Mouse (Mus musculus) thymus, postnatal 10 days (tissue): ENCODE data around the gene Gm10181.
"Not testable (repeated sequence)": the region's sequence is repeated elsewhere in the genome, so short reads cannot be mapped to it uniquely, and the experiment has no call there.

Experiments used
- DNase-seq, 2 experiments: peaks; one replicate each; pipeline ENCODE4 v3.0.0; 2021; ENCODE audit warnings: low spot score in 2 of 2

The Gm10181 gene

DNA sequence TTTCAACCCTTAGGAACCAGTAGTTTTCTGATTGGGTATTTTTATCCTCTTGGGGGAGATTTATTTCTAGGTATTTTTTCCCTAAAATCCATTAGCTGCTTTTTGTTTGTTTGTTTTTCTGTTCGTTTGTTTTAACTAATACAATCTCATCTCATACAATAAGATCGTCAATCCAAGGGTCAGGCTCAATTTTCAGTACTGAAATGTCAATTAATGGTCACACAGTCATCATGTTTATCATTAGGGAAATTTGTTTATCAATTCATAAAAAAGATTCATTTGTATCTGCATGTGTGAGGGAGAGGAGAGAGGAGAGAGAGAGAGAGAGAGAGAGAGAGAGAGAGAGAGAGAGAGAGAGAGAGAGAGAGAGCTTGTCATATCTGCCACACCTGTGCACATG lies at the start of gene Gm10181:
TSS of gene Gm10181 (plus strand) at position 301 of the 400 bp plus-strand sequence.
- no peak for DNase-seq

DNA sequence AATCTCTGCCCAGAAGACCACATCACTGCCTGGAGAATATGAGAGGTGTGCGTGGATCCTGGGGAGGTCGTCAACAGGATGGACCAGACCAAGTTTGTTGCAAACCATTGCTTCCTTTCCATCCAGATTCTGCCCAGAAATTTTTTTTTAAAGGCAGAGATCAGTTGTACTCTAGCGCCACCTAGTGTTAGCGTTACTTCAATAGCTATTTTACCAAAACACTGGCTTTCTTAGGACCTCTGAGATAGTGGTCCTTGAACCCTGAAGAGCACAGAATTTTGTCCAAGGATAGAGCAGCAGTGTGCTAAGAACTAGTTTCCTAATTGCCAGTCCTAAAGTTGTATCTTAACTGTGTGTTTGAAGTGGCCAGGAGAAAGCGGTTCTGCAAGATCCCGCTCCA lies 47.6 kb upstream of the Gm10181 start:
- DNase-seq = peak in 1 of 2 experiments; percentile 54

DNA sequence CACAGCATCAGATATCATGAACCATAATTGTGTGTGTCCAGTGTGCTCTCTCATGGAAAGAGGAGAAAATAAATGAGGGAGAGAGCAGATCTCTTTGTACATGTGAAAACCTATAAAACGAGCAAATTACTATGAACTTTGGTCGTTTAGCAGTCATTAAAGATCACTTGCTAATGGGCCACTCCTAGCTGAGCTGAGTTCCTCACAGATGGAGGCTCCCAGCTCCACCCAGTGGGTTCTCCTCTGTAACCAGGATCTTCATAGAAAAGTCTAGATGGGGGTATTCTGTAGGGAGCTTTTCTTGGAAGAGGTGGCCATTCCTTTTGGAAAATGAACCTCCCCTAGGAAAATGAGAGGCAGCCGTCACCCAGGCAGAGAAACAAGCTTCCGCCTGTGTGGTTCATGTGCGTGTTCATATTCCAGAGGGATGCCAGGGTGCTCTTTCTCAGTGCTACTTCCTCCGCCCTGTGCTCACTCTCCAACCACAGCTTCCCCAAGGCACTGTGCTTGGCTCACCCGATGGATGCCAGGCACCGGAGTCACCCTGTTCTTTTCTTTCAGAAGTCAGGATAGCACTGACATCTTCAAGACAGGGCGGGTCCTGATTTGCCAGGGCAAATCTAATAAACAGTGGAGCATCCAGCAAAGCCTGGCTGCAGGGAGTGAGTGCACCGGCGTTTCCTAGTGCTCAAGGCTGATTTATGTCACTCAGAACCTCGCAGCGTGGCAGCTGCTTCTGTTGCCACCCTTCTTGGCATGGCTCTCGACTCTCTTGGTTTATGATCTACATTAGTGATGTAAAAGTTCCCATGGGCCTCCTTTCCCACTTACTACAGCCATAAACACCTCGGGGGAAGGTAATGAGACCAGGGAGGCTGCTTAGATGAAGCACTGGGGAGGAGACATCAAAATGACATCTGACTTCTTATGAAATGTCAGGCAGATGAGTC lies 46.8 kb upstream of the Gm10181 start:
- no peak for DNase-seq

DNA sequence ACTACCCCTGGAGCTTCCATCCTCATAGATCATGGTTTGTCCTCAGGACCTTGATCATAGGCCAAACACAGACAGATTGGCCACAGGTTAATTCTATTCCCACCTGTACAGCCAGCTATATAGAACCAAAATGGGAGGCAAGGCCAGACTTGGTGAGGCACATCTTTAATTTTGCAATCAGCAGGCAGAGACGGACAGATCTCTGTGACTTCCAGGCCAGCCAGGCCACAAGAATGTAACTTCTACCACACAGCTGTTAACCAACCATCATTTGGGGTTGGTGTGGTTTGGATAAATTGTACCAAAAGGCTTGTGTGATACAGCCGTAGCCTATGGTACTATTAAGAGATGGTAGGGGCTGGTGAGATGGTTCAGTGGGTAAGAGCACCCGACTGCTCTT lies 44.9 kb upstream of the Gm10181 start:
- DNase-seq = no peak

DNA sequence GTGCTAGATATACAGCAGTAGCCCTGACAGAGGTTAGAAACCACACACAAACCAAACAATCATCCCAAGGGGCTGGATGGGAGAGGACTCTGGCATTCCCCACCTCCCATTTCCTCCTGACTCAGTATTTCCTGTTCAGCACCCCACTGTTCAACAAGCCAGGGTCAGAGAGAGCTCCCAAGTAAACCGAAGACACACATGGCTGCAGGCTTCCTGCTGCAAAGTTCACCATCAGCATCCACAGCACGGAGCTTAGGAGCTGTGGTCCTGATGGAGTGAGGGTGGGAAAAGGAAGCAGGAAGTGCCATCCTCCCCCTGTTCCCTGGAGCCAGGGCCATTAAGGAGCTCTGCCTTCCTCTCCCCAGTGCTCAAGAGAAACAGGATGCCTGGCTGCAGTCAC lies 40.9 kb upstream of the Gm10181 start:
- DNase-seq = no peak

DNA sequence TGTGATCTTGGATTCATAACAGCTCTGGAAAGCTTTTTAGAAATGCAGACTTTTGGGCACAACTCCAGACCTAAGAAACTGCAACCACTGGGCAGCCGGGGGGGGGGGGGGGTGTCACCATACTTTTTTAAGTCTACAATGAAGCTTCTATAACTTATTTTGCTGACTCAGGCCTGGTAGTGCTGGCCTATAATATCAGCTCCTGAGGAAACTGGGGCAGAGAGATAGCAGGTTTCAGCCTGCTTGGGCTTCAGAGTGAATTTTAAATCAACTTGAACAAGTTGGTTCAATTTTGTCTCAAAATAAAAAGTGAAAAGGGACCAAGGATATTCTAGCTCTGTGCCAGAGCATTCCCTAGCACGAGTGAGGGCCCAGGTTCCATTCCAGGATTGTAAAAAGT lies 40.3 kb upstream of the Gm10181 start:
- no peak for DNase-seq

DNA sequence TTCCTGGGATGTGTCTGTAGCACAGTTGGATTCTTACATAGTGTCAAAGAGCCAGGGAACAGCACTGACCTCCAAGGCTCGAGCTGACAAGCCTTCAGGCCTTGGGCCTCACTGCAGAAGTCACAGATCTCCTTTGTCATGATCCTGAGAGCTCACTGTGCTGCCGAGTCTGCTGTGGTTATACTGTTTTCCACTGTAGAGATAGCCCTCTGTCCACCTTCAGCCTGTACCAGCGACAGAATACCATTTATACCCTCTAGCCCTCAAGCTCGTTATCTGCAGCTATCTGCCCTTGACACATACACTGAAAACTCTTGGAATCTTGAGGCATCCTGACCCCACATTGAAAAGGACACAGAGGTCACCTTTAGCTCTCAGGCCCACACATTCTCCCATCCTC lies 37.3 kb upstream of the Gm10181 start:
- no peak for DNase-seq

DNA sequence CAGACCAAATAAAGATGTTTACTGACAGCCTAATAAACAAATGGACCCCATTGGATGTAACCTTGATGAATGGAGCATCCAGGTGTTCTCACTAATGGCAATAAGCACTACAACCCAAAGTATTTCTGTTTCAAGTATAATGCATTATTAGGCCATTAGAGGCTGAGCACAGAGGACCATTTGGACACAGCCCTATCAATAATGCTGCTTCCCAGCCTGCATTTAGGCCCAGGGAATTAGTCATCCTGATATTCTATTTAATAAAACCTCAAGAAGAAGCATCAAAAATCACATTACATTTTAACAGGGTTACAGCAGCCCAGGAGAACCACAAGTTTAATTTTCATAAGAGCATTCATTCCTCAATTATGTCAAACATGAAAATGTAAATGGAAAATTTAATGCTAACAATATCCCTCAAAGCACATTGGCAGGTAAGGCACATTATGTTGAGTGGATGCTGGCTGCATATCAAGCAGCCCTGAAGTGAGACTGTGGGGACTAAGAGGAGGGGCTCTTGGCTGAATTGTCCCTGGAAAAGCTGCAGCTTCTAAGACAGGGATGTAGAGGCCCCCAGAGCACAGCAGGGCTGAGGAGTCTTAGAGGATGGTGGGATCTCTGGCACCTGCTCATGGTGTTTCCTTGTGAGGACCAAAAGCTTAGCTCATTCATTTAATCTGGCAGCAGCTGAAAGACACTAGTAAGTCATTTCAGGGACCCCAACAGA lies 33.4 kb upstream of the Gm10181 start:
- DNase-seq = no peak

DNA sequence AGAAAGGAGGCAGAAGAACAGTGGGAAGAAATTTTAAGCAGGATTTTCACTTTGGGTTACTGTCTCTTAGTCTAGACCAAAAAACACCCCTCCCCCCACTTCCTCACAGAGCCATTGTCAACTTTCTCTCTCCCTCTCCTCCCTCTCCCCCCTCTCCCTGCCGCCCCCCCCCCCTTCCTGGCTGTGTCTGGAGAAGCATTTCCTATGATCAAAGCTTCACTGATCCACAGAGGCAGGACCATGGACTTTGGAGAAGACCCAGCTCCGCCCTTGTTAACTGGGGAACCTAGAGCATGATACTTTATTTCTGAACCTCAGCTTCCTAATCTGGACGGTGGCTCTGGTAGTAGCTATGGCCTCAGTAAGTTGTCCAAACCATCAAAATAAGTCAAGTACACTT lies 30.5 kb upstream of the Gm10181 start:
- no peak for DNase-seq

DNA sequence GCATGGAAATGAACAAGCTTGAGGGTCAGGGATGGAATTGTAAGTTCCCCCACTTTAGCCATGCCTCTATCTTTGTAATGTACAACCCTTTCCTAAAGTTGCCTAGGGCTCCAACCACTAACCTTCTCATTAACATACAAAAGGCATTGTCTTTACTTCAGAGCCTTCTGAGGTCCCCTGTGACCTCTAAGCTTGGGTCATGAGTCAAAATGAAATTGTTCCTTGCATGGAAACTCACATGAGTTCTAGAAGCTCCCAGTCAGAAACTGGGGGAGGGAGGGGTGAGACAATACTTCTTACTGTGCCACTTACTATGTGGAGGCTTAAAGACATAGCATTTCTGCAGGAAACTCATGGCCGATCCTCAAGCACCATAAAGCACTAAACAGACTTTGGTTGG lies 16.6 kb upstream of the Gm10181 start:
- no peak for DNase-seq

DNA sequence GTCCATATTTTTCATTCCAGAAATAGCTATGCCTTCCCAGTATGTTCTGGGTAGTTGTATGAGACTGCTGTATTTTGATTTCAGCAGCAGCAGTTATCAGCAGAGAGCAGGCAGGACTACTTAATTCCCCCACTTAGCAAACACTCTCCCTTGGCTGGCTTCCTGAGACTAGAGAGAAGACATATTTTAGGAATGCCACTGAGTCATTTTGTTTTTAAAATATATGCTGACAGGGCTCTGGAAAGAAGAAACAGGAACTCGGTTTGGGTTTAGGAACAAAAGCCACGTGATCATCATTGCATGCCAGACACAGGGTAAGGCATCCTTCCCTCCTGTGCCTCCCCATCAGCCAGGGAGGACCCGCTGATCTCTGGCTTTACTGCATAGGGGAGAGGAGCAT lies 13.2 kb upstream of the Gm10181 start:
- no peak for DNase-seq

DNA sequence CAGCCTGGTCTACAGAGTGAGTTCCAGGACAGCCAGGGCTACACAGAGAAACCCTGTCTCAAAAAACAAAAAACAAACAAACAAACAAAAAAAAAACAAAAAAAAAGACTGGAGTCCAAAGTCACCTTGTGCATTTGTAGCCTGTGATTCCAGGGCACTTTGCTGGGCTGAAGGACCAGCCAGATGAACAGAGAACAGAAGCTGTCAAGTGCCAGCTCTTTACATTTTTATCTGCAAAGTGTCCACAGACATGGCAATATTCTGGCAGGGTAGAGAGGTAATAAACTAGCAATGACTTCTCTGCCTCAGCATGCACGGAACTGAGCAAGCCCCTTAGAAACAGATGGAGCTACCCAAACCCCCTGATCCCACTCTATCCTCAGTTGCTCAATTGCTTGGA lies 12.7 kb upstream of the Gm10181 start:
- no peak for DNase-seq

DNA sequence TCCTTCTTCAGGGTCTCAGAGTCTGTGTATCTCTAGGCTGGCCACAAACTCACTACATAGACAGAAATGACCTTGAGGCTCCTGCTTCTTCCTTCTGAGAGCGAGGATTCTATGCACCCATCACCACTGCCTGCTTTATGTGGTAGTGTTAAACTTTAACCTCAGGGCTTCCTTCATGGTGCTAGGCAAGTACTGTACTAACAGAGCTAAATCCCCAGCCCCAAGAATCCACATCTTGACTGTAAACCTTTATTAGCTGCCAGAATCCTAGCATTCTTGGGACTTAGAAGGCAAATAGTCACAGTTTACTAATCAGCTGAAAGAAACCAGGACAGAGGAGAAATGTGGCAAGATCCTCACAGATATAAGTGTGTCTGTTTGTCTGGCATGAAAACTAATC lies 1.6 kb downstream of the Gm10181 start:
- DNase-seq = no peak

DNA sequence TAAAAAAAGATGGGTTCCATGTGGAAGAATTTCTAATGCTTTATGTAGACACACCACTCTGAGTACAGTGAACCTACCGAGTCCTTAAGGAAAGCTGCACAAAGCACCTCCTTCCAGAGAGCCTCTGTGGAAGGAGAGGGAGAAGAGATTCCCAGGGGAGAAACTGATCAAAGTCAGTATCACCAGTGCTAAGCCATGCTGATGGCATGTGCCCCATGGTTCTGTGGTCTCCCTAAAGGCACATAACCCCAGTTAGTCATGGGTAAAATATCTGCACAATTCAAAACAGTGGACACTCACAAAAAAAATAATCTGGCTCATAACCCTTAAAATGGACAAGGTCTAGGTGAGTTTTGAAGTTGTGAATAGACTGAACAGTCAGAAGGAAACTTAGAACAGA lies 13.7 kb downstream of the Gm10181 start:
- DNase-seq = no peak

DNA sequence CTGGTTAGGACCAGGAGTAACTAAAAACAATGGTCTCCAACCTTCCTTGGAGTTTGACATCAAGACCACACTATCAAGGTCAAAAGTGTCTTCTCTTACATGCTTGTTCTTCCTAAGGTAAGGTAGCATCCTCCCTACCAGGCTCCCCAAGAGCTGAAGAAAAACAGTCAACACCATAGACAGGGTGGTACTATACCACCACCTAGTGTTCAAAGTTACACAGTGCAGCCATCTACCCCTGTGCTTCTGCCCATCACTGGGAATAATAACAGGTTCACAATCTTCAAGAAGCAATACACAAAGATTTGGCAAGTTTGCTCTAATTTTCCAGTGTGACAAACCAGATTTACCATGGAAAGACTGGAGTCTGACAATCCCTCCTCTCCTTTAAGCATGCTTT lies 15.4 kb downstream of the Gm10181 start:
- peak in 1 of 2 experiments; percentile 30 for DNase-seq

DNA sequence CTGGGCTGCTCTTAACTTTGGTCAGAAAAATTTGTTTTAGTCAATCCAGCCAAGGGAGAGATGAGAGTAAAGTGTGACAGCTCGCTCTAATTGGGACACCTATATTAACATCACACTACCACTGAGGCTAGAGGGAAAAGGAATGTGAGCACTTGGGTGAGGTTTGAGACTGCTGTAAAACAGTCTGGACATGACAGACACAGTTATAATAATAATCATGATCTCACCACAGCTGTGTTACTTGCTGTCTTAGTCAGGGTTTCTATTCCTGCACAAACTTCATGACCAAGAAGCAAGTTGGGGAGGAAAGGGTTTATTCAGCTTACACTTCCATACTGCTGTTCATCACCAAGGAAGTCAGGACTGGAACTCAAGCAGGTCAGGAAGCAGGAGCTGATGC lies 34.4 kb downstream of the Gm10181 start:
- DNase-seq = not testable (repeated sequence)

DNA sequence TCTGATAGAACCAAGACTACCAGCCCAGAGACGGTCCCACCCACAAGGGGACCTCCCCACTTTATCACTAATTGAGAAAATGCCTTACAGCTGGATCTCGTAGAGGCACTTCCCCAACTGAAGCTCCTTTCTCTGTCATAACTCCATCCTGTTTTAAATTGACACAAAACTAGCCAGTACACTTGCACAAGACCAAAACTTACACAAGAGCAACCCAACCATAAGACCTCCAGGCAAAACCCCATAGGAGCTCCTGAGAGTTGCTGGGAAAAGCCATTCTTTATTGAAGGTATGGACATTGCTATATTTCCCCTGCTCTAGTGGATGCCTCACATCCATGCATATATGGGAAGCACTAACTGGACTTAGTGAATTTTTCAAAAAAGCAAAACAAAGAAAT lies 34.8 kb downstream of the Gm10181 start:
- no peak for DNase-seq

DNA sequence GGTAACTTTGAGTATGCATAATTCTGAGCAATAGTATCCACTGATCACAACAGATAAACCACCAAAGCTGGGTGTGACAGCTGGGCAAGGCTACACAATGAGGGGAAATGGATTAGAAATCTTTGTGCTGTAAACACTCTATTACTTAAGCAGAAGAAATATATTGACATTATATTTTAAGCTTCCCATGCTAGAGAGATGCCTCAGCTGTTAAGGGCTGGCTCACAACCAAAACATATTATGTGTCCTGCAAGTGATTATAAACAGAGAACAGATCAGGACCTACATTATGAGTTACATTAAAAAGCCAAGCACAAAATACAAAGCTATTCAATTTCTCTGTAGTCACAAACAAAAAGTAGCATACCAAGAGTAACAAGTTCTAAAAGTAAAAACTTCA lies 43.0 kb downstream of the Gm10181 start:
- no peak for DNase-seq

DNA sequence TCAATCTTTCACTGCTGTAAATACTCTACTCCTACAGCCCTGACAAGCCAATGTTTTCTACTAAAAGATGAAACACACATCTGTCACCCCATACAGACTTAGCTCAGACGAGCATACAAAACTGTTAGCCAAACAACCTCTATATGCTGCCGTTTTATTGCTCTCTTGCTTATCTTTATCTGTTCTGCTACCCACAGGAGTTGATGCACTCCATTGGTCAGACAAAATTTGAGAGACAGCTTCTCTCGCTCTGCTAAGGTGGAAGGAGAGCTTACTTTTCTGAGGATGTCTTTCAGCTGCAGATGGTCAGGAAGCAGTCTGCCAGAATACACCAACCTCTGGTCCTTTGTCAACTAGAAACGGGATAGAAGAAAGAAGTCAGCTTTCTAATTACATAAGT lies 43.7 kb downstream of the Gm10181 start:
- DNase-seq = no peak

DNA sequence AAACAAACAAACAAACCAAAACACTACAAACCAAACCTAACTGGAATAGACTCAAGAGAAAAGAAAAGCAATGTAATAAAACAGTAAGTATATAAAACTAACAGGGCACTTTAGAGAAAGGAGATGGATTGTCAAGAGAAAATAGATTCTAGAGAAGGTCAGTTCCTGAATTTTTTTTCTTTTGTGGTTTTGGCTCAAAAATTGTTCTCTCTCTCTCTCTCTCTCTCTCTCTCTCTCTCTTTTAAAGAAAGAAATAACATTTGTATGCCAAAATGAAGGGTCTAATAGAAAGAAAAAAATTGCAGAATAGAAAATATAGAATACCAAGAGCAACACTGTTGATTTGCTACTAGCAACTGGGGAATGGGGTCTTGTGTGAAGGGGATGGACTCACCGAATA lies 49.7 kb downstream of the Gm10181 start:
- no peak for DNase-seq
